Mouse (Mus musculus): ENCODE measurements around the gene Sulf2.

DNA sequence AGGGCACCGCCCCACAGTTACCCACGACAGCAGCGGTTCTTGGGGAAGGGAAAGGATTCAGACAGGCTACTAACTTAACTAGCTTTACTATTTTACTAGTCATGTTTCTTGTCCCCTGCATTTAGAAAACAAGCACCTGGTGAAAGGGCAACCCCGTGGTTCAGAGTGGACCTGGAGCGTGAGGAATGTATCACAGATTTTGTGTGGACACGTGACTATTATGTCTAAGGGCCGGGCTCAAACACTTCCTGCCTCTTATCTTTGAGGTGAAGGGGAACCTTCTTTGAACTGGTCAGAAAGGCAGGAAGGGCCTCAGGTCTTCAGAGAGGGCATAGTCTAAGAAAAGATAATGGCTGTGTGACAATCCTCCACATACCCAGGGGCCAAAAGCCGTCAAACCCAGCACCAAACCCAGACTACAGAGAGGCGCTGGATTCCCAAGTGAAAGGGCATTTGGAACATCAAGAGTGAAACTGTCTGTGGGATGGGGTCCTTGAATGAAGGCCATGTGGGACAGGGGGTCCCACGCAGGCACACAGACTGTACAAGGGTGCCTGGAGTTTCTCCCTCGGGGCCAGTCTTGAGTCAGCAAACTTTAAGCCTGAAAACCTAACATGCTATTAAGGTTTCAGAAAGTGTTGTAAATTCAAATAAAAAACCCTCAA is 2.6 kb downstream of the Sulf2 start:
- TF ChIP-seq CTCF (IDR thresholded peaks at IDR 0.05; ENCODE audit: low read depth) (no peak), EP300 (IDR thresholded peaks at IDR 0.05; ENCODE audit: low read depth) (no peak)
